Mouse (Mus musculus) heart, embryonic 14.5 days (tissue): ENCODE data around the gene Phgr1. TPM values are rescaled to one million over a fixed set of nuclear protein-coding genes. Genes with fewer than 3 reads are reported as not detected.
A peak's percentile ranks its signal among the peaks of the same experiment; 100 is the strongest.

ENCODE experiments used
- ATAC-seq: fragments of 200-750 bp; cut with Nextera tagmentation; 2 replicates; pipeline ENCODE4 v1.8.0; 2017; ENCODE audit warnings: low read depth, moderate TSS enrichment; ENCODE audit not compliant: insufficient number of reproducible peaks, insufficient read depth, low FRiP score
- H3K27ac ChIP-seq, 2 experiments: fragments of 200-500 bp in 1 of 2; fragments of 300-500 bp in 1 of 2; sonication (generic) in 1 of 2; replicated peaks in 1 of 2; 2 replicates each; pipeline ENCODE4 v1.5.1; 2012 to 2014; ENCODE audit warnings: low read depth in 2 of 2, low read length in 2 of 2, control low read depth in 1 of 2, mild to moderate bottlenecking in 1 of 2, mixed read lengths in 1 of 2; ENCODE audit not compliant: control insufficient read depth in 1 of 2, insufficient read depth in 1 of 2
- H3K27me3 ChIP-seq: fragments of 300-500 bp; sonication (generic); 2 replicates; pipeline ENCODE4 v1.6.1; 2014; ENCODE audit warnings: mild to moderate bottlenecking, low read length, control low read depth; ENCODE audit not compliant: control insufficient read depth, insufficient read depth
- H3K36me3 ChIP-seq: fragments of 300-500 bp; sonication (generic); 2 replicates; pipeline ENCODE4 v1.6.1; 2014; ENCODE audit warnings: mild to moderate bottlenecking, control low read depth, low read length, mixed read lengths; ENCODE audit not compliant: control insufficient read depth, insufficient read depth
- H3K4me1 ChIP-seq, 2 experiments: fragments of 200-500 bp in 1 of 2; fragments of 300-500 bp in 1 of 2; sonication (generic) in 1 of 2; 2 replicates each; pipeline ENCODE4 v1.6.1; 2012 to 2014; ENCODE audit warnings: low read length in 2 of 2, control low read depth in 1 of 2, mixed read lengths in 1 of 2; ENCODE audit not compliant: control insufficient read depth in 2 of 2, insufficient read depth in 2 of 2
- H3K4me2 ChIP-seq: fragments of 300-500 bp; sonication (generic); 2 replicates; pipeline ENCODE4 v1.6.1; 2014; ENCODE audit warnings: mild to moderate bottlenecking, low read length
- H3K4me3 ChIP-seq, 2 experiments: fragments of 200-500 bp in 1 of 2; fragments of 300-500 bp in 1 of 2; sonication (generic) in 1 of 2; 2 replicates each; pipeline ENCODE4 v1.5.1; 2012 to 2014; ENCODE audit warnings: low read length in 2 of 2, mild to moderate bottlenecking in 2 of 2, control low read depth in 1 of 2, low read depth in 1 of 2, moderate library complexity in 1 of 2; ENCODE audit not compliant: control insufficient read depth in 1 of 2, insufficient read depth in 1 of 2
- H3K9ac ChIP-seq: fragments of 300-500 bp; sonication (generic); 2 replicates; pipeline ENCODE4 v1.6.1; 2014; ENCODE audit warnings: mild to moderate bottlenecking, low read length
- H3K9me3 ChIP-seq: fragments of 300-500 bp; sonication (generic); 2 replicates; pipeline ENCODE4 v1.6.1; 2016; ENCODE audit warnings: low read length, control low read depth; ENCODE audit not compliant: control insufficient read depth
- WGBS: fragments of 180-500 bp; shearing (Covaris S2); extraction: QIAGEN DNeasy Blood & Tissue Kit; methylation state at CpG from one replicate; pipeline ENCODE4 v1.1.7; 2014; 5-methylcytosine and 5-hydroxymethylcytosine counted together
- polyA plus RNA-seq: library from polyadenylated mRNA; unstranded; fragments of >200 nt; fragmentation: Nextera tagmentation; extraction: Ambion mirVana; gene quantifications from 2 replicates; pipeline ENCODE4 v1.2.1, GENCODE M21; 2014

The Phgr1 gene
- polyA plus RNA-seq, 1 experiment from 2014 or later, result not detected

GRCm38 (mm10) chr2:118779504-118780480 is 7.2 kb downstream of the Phgr1 start, which contains the start of gene Disp2:
Gene Disp2 (plus strand): TSS chr2:118779719.
- Histone ChIP-seq H3K4me3 (peak within 1 kb of the TSS; percentile 33 to 34), H3K36me3 (no peaks in the 10 kb centered on the region), H3K9ac (peak within 1 kb of the TSS; percentile 21; the same call in 1 of the 2 replicates), H3K27ac (no peak within 1 kb of the TSS), H3K9me3 (no peaks in the 10 kb centered on the region), H3K4me1 (peaks cover 3 to 14% of the 10 kb centered on the region in 2 experiments; a peak in 3 of 4 replicates), H3K4me2 (peak within 1 kb of the TSS; percentile 80), H3K27me3 (peaks cover 3% of the 10 kb centered on the region; the same call in 1 of the 2 replicates)
- WGBS, result 10% methylated on average over 39 of the region's 39 CpGs
- ATAC-seq, result peak; percentile 72

GRCm38 (mm10) chr2:118781115-118781514 is 8.5 kb downstream of the Phgr1 start:
- WGBS, result 50% methylated on average over 1 of the region's 1 CpGs

GRCm38 (mm10) chr2:118782303-118782702 is 9.7 kb downstream of the Phgr1 start:
- Histone ChIP-seq H3K4me1 (peaks cover 3 to 11% of the 10 kb centered on the region in 2 experiments; a peak in 3 of 4 replicates), H3K9me3 (no peaks in the 10 kb centered on the region), H3K27me3 (peaks cover 4% of the 10 kb centered on the region), H3K9ac (no peak overlapping the region), H3K36me3 (no peaks in the 10 kb centered on the region), H3K4me3 (no peak overlapping the region), H3K27ac (no peak overlapping the region), H3K4me2 (no peak overlapping the region)
- no peak for ATAC-seq
- 44% methylated on average over 4 of the region's 4 CpGs for WGBS

More at GRCm38 (mm10) chr2:118781115-118781514, 8.5 kb downstream of the Phgr1 start:
- H3K4me2 ChIP-seq, result no peak overlapping the region
- H3K9me3 ChIP-seq, result no peaks in the 10 kb centered on the region
- peaks cover 3 to 13% of the 10 kb centered on the region in 2 experiments; a peak in 3 of 4 replicates for H3K4me1 ChIP-seq
- H3K36me3 ChIP-seq, result no peaks in the 10 kb centered on the region
- no peak overlapping the region for H3K9ac ChIP-seq
- ATAC-seq, result no peak
- peaks cover 3% of the 10 kb centered on the region; the same call in 1 of the 2 replicates for H3K27me3 ChIP-seq
- H3K27ac ChIP-seq, result no peak overlapping the region
- no peak overlapping the region for H3K4me3 ChIP-seq

GRCm38 (mm10) chr2:118783093-118783492 is 10.5 kb downstream of the Phgr1 start:
- Histone ChIP-seq H3K9me3 (no peaks in the 10 kb centered on the region), H3K9ac (no peak overlapping the region), H3K36me3 (no peaks in the 10 kb centered on the region), H3K4me1 (peaks cover 3 to 11% of the 10 kb centered on the region in 2 experiments; a peak in 3 of 4 replicates), H3K4me3 (no peak overlapping the region), H3K27ac (no peak overlapping the region), H3K4me2 (no peak overlapping the region), H3K27me3 (peaks cover 11% of the 10 kb centered on the region)
- WGBS, result 55% methylated on average over 5 of the region's 5 CpGs
- ATAC-seq, result no peak

DNA sequence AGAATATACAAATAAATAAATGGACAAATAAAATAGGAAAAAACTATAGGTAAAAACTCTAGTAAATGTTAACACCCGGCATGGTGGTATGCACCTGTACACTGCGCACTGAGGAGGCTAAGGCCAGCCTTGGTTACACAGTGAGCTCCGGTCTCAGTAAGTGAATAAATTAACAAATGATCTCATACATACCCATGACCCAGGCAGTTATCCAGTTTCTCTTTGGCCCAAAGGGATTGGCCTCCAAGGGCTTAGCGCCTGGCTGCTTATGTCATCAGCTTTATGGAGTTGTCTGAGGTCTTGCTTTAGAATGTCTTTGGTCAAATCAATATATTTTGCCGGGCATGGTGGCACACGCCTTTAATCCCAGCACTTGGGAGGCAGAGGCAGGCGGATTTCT is 11.1 kb downstream of the Phgr1 start:
- Histone ChIP-seq H3K9me3 (no peaks in the 10 kb centered on the region), H3K27me3 (peaks cover 11% of the 10 kb centered on the region), H3K4me2 (no peak overlapping the region), H3K4me1 (peaks cover 3 to 11% of the 10 kb centered on the region in 2 experiments; a peak in 3 of 4 replicates), H3K9ac (no peak overlapping the region), H3K4me3 (no peak overlapping the region), H3K36me3 (no peaks in the 10 kb centered on the region), H3K27ac (no peak overlapping the region)
- 87% methylated on average over 7 of the region's 7 CpGs for WGBS
- no peak for ATAC-seq

DNA sequence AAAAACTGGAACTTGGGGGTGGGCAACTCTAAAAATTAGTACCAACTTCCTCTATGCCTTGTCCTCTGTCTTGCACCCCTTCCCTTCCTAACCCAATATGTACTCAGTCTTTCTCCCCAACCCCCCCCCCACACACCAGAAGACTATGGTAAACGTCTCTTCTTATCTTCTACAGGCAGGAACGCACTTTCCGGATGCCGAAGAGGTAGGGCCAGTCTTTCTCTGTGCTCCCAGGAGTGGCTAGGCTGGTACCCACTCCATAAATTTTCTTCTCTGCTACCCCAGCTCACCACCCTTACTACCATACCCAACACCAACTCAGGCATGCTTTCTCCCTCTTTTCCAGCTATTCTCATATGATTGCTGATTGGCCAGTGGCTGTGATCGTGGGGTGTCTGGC is 14.0 kb downstream of the Phgr1 start:
- no peak overlapping the region for H3K27ac ChIP-seq
- no peak overlapping the region for H3K4me2 ChIP-seq
- H3K4me1 ChIP-seq, result peaks cover 9 to 12% of the 10 kb centered on the region in 2 experiments
- H3K9me3 ChIP-seq, result no peaks in the 10 kb centered on the region
- WGBS, result 51% methylated on average over 5 of the region's 5 CpGs
- no peaks in the 10 kb centered on the region for H3K36me3 ChIP-seq
- no peak overlapping the region for H3K9ac ChIP-seq
- no peak overlapping the region for H3K4me3 ChIP-seq
- H3K27me3 ChIP-seq, result peaks cover 8% of the 10 kb centered on the region
- no peak for ATAC-seq

GRCm38 (mm10) chr2:118789501-118789900 is 16.9 kb downstream of the Phgr1 start:
- WGBS, result 88% methylated on average over 11 of the region's 11 CpGs
- peaks cover 9 to 12% of the 10 kb centered on the region in 2 experiments for H3K4me1 ChIP-seq
- no peak for ATAC-seq
- H3K9ac ChIP-seq, result no peak overlapping the region
- H3K27me3 ChIP-seq, result peaks cover 8% of the 10 kb centered on the region
- H3K4me2 ChIP-seq, result no peak overlapping the region
- H3K9me3 ChIP-seq, result no peaks in the 10 kb centered on the region
- no peak overlapping the region for H3K4me3 ChIP-seq
- no peaks in the 10 kb centered on the region for H3K36me3 ChIP-seq
- H3K27ac ChIP-seq, result no peak overlapping the region
